Mouse (Mus musculus): ENCODE data around the gene Lrtm2. TPM values are rescaled to one million over a fixed set of nuclear protein-coding genes. Genes with fewer than 3 reads are reported as not detected.
"Not testable (repeated sequence)": the region's sequence is repeated elsewhere in the genome, so short reads cannot be mapped to it uniquely, and the experiment has no call there.

Gene Lrtm2
- not detected in 2 replicates for total RNA-seq (2021)
- long read RNA-seq, result 0 reads

DNA sequence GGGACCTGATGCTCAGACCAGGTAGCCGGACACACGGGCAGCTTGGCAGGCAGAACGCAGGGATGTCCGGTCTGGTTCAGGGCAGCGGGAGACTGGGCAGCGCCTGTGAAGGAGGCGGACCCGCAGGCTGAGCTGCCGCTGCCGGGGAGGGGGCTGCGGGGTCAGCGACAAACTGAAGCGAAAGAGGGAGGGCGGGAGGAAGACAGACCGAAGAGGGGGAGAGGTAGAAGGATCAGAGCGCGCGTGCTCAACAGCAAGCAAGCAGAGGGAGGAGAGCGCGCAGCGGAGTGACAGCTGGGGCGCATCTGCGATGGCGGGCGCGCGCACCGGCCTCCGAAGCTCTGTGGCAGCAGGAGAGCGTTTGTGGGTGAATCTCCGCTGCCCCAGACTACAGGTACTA, at the start of gene Lrtm2:
Gene Lrtm2, minus strand, starts transcription at position 261 of the 400 bp plus-strand sequence.
- no peak for DNase-seq

DNA sequence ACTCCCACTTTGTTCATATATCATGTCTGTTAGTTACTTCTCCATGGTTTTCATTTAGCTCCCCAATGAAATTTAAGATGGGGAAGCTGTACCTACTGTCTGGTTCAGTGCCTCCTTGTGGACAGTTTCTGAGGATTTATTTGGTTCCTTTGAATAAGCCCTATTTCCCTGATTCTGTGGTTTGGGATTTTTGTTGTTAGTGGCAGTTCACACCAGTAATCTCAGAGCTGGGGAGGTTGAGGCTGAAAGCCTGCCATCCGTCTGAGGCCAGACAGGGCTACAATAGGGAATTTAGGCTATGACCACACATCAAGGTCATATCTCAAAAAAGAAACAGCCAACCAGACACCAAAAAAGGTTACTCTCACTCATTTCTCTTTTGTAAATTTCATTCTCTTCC, 48.1 kb upstream of the Lrtm2 start:
- DNase-seq, result no peak

DNA sequence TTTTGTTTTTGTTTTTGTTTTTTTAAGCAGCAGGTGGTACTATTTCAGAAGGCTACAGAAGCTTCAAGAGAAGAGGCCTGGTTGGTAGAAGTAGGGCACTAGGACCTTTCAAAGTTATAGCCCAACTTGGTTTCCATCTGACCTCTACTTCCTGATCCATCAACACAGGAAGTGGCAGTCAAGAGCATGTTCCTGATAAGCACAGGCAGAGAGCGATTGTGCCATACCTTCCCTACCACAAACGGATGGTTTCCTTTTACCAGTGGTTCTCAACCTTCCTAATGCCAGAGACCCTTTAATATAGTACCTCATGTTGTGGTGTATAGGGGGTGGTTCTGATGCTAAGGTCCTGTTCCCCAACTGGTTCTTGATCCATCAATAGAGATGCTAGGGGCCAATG, 47.0 kb upstream of the Lrtm2 start:
- no peak for DNase-seq

DNA sequence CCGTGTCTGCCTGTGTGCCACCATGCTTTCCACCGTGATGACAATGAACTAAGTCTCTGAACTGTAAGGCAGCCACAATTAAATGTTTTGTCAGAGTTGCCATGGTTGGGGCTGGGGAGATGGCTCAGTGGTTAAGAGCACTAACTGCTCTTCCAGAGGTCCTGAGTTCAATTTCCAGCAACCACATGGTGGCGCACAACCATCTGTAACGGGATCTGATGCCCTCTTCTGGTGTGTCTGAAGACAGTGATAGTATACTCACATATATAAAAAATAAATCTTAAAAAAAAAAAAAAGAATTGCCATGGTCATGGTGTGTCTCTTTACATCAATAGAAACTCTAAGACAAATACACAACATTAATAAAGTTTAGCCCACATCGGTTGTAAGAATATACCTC, 44.5 kb upstream of the Lrtm2 start:
- DNase-seq, result no peak

DNA sequence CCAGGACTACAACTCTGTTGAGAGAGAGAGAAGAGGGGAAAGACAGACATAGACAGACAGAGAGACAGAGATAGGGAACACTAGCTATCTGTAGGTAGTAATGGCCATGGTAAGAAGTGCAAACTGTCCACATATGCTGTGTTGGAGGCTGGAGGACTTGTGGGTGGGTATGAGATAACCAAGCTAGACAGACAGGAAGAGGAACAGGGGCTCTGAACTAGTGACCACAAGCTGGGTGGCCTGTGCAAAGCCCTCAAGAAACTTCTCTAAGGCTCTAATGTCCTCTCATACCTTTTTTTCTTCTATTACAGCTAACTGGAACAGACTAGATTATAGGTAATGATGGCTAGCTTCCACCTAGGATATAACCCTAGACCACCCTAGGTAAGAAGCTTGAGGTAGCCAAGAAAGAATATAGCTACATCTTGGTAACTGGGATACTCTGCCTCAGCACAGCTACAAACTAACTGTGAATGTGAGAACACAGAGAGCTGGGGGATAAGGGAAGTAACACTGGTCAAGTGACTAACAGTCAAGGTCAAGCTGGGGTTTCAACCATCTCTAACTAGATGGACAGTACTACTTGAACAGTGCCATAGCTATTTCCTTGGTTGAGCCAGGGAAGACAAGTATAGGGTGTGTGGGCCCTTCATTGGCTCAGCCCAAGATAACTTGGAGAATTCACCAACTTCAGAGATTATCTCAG, 42.6 kb upstream of the Lrtm2 start:
- DNase-seq, result no peak

DNA sequence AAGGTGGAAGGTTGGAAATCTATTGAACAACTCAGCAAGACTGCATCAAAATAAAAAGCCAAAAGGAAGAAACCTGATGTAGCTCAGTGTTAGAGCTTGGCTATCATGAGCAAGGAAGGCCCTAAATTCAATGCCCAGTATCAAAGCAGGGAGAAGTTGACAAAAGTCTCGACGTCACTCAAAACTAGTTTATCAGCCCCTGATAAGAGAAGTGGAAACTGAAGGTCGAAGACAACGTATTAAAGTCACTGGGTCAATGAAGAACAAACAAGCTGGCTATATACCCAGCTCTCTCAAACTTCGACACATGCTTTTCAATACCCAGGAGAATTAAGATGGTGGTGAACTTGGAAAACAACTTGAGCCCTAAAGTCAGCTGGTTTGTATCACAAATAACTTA, 41.7 kb upstream of the Lrtm2 start:
- DNase-seq, result no peak

DNA sequence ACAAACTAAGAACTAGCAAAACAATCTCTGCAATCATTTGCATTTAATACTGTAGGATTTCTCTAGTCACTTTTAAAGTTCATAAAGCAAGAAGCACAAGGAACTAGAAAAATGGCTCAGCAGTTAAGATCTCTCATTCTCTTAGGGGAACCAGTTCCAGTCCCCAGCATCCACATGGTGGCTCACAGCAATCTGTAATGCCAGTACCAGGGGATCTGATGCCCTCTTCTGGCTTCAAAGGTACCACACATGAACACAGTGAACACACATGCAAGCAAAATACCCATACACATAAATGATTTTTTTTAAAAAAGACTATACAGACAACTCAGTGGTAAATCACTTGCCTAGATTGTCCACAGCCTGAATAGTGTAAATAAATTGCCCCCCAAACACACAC, 41.1 kb upstream of the Lrtm2 start:
- DNase-seq, result no peak

DNA sequence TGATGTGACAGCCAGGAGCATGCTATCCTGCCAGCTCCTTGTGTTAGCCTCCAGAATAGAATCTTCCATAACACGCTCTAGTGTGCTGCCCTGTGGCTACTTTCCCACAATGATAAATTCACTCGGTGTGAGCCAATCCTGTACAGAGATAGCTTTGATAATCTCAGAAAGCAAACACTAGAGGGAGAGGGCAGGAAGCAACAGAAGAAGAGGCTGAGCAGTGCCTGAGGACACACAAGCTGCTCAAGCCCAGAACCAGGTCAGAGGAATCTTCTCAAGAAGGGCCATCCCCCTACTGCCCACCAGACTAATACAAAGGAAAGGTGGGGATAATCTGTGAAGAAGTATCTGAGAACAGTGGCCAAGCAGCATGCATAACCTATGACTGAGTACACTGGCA, 36.8 kb upstream of the Lrtm2 start:
- DNase-seq, result no peak

DNA sequence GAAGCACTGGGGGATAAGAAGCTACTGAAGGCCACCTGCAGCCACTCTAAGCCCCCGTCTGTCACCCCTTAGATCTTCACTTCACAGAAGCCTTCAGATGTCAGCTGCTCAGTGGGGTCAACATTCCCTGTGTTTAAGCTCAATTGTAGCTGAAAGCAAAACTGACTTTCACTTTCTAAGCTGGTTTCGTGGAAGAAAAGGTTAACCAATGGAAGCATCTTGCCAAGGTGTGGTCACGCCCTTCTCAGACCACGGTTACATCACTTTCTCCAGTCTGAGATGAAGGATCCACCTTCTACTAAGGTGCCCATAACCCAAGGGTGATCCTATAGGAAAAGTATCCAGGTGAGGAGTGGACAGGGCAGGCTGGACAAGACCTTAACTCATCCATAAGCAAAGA, 36.2 kb upstream of the Lrtm2 start:
- DNase-seq, result not testable (repeated sequence)

DNA sequence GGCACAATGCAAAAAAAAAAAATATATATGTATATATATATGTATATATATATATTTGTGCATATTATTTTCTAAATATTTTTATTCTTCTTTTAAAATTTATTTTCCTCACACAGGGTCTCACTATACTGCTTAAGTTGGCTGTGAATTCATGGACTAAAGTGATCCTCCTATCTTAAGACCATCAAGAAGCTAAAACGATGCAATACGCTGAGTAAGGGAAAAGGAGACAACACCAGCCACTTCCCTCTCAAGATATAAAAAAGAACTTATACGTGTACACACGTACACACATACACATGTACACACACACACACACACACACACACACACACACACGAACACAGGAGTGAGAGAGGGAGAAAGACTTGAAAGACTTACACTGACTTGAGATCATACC, 33.0 kb upstream of the Lrtm2 start:
- no peak for DNase-seq

DNA sequence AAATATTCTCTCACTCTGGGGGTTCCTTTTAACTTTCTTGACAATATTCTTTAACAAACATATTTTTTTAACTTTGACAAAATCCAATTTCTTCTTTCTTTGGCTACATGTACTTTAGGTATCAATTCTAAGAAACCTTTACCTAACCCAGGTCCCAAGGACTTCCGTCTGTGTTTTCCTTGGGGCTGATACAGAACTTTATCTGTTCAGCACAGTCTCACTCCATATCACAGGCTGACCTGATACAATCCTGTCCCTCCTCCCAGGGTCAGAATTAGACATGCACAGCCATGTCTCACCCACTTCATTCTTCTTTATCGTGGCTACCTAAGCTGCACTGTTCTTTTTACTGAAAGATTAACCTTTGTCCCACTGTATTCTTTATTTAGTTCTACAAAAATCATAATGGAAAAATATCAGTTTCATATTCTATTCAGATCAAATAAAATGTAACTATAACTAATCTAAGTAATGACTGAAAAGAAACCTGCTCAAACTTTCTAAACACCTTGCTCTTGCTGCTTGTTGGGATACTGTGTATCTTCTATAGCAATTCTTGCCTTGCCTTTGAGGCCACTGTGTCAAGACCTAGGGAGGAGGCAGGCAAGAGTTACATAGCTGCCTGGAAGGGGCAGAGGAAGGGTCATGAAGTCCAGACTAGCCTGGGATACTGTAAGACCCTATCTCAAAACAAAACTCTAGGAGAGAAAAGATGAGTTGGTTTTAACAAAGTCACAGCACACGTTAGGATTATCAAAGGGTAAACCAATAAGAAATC, 30.5 kb upstream of the Lrtm2 start:
- DNase-seq, result no peak

DNA sequence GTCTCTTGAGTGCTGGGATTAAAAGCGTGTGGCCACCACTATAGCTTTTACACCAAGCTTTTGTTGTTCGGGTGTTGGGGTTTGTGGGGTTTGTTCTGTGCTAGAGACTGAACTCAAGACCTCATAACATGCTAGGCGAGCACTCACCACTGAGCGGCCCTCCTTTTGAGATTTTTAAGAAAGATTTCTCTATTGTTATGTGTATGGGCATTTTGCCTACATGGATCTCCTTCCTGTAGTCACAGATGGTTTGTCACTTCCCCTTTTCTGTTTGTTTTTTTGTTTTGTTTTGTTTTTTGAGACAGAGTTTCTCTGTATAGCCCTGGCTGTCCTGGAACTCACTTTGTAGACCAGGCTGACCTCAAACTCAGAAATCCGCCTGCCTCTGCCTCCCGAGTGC, 29.7 kb upstream of the Lrtm2 start:
- not testable (repeated sequence) for DNase-seq

DNA sequence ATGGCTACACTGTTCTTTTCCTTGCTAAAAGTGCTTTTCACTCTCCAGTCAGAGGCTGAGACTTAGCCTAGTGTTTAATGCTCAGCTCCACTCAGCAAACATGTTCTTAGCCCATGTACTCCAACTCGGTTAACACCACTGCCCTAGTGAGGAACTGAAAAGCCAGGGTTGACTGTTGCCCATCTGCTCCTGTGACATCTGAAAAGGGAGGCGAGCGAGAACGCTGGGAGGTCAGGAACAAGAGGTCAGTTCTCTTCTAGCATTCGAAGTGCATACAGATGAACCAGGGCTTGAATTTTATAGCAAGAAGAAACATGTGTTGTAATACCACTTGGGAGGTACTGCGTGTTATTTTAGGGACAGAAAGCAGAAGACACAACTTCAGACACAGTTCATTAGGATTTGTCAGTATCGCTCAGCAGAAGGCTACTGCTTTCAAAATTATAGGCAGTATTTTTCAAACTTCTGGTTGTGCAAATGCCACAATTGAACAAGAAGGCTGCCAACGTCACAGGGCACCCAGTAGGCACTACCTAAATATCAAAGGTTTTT, 27.5 kb upstream of the Lrtm2 start:
- DNase-seq, result no peak

DNA sequence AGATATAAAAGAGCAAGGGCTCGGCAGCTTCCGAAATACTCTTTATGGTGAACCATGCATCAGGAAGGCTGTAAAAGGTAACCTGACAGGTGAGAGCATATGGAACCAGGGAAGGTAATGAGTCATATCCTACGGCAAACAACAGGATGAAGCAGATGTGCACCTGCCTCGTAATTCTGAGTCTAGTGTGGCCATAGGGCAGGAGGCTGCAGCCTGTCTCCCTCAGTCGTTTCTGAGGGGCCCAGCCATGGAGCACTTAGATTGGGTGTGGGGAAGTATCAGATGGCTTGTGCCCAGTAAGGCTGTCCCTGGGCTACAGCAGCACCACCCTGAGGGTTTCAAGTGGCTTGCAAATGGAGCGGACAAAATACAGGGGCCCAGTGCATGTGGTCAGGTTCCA, 21.9 kb upstream of the Lrtm2 start:
- DNase-seq, result no peak

DNA sequence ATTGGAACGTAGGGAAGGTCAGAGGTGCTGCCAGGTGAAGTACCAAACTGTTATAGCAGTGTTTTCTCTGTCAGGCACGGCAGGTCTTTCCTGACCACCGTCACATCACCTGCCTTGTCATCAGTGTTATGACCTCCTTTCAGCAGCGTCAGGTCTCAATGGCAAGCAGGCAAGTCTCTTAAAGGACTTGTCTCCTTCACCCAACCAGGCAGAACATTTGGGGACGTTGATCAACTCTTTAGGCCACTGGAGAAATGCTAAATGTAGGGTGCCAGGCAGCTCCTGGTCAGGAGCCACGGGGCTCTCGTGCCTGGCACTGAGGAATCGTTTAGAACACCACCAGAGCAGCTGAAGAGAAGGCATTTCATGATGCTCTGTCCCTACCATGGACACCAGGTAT, 21.1 kb upstream of the Lrtm2 start:
- DNase-seq, result no peak

DNA sequence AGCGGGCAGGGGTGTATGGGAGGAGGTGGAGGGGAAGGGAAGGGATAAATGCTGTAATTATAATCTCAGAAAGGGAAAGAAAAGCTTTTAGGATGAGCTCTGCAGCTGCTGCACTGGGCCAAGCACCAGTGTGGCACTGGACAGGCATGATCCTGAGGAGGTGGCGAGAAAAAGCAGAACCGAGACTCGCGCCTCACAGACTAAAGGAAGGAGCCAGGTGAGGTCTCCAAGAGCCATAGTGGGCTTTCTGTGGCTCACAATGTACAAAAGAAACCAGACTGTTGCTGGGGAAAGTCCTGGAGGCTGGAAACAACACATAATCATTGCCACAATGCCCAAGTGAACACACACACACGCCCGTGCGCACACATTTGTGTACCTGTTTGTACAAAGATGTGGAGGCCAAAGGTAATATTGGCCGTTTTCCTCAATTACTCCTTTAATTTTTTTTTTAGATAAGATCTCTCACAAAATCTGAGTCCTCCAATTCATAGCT, 20.2 kb upstream of the Lrtm2 start:
- no peak for DNase-seq

DNA sequence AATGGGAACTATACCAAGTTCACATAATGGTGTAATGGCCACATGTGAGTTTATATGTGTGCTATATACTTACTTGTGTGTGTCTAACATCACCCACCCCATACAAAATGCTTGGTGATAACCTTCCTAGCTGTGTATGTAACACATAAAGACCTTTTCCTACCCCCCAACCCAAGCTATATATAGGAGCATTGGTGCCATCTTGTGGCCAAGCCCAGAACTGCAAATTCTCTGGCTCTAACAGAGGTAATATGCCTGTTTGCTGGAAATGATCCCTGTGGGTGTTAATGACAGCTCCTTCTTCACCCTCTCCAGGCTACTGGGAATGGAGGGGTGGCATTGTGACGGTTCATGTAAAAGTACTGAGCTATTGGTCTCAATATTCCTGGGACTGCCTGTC, 17.7 kb upstream of the Lrtm2 start:
- DNase-seq, result peak; percentile 80

DNA sequence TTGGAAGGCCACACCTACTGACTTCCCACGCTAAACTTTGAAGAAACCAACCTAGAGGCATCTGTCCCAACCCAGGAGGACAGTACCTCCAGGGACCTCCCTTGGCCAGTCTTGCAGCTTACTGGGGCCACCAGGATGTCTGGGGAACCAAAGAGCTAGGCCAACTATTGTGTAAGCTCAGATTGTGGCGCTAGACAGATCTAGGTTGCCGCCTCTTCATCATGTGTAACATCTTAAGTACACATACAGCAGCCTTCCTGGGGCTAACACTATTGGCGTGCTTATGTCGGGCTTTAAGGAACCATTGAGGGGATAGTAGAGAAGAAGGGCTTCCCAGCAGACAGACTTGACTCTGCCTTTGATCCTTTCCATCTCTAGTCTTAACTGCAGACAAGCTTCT, 17.2 kb upstream of the Lrtm2 start:
- no peak for DNase-seq

DNA sequence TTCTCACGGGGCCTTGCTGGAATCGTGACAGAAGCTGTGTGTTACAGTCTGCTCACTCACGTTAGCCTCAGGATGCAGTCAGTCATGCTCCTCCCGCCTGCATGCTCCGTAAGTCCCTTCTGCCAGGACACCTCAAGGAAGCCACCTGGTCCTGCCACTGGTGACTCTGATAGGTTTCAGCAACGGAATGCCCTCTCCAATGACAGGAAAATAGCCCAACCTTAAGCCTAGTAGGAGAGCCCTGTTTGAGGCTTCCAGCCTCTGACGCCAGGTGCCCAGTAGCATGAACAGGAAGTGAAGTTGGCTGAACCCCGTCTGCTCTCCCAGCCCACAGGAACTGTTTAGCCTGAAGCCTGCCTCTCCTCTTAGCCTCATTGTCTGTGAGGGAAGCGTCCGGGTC, 15.7 kb upstream of the Lrtm2 start:
- DNase-seq, result no peak

DNA sequence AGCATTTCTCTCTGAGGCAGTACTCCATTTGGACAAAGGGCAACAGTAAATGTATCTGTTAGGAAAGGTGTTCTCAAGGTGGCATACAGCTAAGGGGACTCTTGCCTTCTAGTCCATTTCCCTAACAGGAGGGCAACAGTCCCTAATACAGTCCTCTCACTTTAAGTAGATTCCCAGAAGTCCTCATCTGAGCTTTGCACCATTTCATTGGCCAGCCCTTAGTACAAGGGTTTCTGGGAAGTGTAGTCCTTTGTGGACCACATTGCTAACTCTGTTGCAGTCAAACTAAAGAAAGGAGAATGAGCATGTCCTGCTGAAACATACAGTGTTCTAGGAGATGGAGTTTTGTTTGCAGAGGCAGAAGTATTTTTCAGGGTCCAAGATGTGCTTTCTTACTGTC, 10.8 kb upstream of the Lrtm2 start:
- no peak for DNase-seq

DNA sequence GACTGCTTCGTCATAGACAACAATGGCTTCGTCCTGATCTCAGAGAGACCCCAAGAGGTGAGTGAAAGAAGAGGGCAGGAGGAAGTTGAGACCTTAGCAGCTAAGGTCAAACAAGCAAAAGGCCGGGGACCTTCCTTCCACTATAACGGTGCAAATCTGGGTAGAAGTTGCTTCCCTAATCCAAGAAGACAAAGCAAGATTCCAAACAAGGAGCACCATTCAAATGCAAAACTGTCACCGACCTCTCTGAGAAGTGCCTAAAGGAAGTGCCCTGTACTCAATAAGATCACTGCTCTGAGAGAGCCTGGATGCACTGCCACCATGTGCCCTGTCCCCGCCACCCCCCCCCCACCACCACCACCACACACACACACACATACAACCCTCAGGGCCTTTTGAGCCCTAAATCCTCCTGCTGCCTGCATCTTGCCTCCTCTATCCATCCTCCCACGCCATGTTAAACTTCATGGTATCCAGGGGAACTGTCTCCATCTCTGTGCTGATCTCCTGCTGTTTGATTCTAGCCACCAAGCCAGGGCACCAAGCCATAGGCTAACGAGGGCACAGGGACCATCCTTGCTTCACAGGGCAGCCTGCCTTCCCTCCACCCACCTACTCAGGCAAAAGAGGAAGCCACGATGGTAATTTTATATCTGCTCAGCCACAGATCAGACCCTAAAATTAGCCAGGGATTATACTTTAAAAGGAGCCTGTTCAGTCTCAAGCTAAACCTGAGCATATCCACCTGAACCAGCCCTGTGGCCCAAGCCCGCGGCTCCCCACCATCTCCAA, 7.8 kb upstream of the Lrtm2 start:
- no peak for DNase-seq

DNA sequence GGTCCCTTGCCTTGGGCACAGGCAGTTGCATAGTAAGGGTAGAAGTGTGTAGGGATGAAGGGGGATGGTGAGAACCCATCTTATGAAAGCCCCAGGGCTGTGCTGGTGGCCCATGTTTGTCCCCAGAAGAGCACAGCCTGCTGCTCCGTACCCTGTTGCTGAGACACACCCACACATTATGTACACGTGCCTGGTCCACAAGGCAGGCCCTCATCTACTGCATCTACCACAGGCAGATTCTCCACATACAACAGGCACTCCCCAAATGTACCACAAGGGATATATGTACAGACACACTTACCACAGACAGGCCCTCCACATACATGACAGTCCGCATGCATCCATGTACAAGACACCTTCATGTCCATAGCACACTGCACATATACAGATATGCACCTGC, 6.7 kb upstream of the Lrtm2 start:
- DNase-seq, result no peak

DNA sequence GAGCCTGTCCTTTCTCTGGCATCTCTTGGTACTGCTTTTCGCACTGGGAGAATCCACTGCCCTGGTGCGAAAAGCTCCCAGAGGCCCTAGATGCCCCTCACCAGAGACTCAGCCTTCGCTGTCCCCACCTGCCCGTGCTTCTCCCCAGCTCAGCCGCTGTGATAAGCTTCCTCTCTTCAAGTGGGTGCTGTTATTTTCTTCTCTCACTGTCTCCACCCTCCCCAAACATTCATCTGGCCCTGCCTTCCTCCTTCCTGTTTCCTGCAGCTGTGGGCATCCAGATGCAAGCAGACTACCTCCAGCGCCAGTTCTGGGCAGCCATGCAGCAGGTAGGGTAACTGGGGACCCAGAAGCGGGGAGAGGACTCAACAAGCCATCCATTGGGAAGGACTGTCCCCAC, 5.6 kb upstream of the Lrtm2 start:
- DNase-seq, result no peak
